Mouse (Mus musculus): ENCODE data around the gene Musk. TPM values are rescaled to one million over a fixed set of nuclear protein-coding genes. Genes with fewer than 3 reads are reported as not detected.
"Not testable (repeated sequence)": the region's sequence is repeated elsewhere in the genome, so short reads cannot be mapped to it uniquely, and the experiment has no call there.

The Musk gene
- not detected in 2 replicates for polyA plus RNA-seq (2014; fragmentation: Nextera tagmentation; extraction: Ambion mirVana)

- Histone ChIP-seq H3K9ac (ENCODE audit: low read length) (no peak within 1 kb of the TSS), H3K4me1 (ENCODE audit: control insufficient read depth, insufficient read depth, low read length) (no peaks in the 10 kb centered on the region), H3K36me3 (ENCODE audit: control insufficient read depth, insufficient read depth, low read length) (no peaks in the 10 kb centered on the region), H3K27ac (ENCODE audit: low read depth, low read length) (no peak within 1 kb of the TSS), H3K9me3 (ENCODE audit: control insufficient read depth, low read length) (no peaks in the 10 kb centered on the region), H3K4me3 (ENCODE audit: low read depth, low read length) (no peak within 1 kb of the TSS), H3K4me2 (no peak within 1 kb of the TSS), H3K27me3 (ENCODE audit: control insufficient read depth, insufficient read depth, low read length) (no peaks in the 10 kb centered on the region)
- ATAC-seq (ENCODE audit: low FRiP score), result no peak
- DNase-seq (ENCODE audit: low spot score, missing footprints), result no peak
- WGBS, result 54% methylated on average over 11 of the region's 11 CpGs
Observed at GRCm38 (mm10) chr4:58285687-58286086, at the start of gene Musk. TSS of gene Musk (plus strand) at chr4:58285960.

GRCm38 (mm10) chr4:58240416-58240815 is 45.3 kb upstream of the Musk start:
- H3K4me3 ChIP-seq (ENCODE audit: low read depth, low read length), result no peak overlapping the region
- H3K4me1 ChIP-seq (ENCODE audit: control insufficient read depth, insufficient read depth, low read length), result no peaks in the 10 kb centered on the region
- no peak for DNase-seq (ENCODE audit: low spot score, missing footprints)
- H3K9ac ChIP-seq (ENCODE audit: low read length), result no peak overlapping the region
- ATAC-seq (ENCODE audit: low FRiP score), result no peak
- 82% methylated on average over 7 of the region's 7 CpGs for WGBS
- H3K9me3 ChIP-seq (ENCODE audit: control insufficient read depth, low read length), result no peaks in the 10 kb centered on the region
- no peaks in the 10 kb centered on the region for H3K27me3 ChIP-seq (ENCODE audit: control insufficient read depth, insufficient read depth, low read length)
- H3K36me3 ChIP-seq (ENCODE audit: control insufficient read depth, insufficient read depth, low read length), result no peaks in the 10 kb centered on the region
- no peak overlapping the region for H3K4me2 ChIP-seq
- no peak overlapping the region for H3K27ac ChIP-seq (ENCODE audit: low read depth, low read length)

GRCm38 (mm10) chr4:58245544-58245943 is 40.2 kb upstream of the Musk start:
- H3K9ac ChIP-seq (ENCODE audit: low read length), result no peak overlapping the region
- WGBS, result 88% methylated on average over 1 of the region's 1 CpGs

DNA sequence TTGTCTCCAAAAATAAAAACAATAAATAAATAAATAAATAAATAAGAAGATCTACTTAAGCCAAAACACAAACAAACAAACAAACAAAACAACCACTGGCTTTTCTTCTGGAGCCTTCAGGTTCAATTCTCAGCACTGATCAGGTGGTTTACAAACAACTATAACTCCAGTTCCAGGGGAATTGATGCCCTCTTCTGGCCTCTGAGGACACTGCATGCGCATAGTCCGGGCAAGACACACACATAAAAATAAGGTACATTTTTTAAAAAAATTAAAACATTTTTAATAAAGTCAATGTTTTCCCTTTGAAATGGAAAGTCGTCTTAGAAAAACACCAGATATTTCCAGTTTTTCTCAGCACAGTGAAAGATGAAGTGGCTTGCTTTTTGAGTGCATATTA is 33.4 kb upstream of the Musk start:
- Histone ChIP-seq H3K27me3 (ENCODE audit: control insufficient read depth, insufficient read depth, low read length) (no peaks in the 10 kb centered on the region), H3K4me1 (ENCODE audit: control insufficient read depth, insufficient read depth, low read length) (no peaks in the 10 kb centered on the region), H3K4me2 (no peak overlapping the region), H3K27ac (ENCODE audit: low read depth, low read length) (no peak overlapping the region), H3K4me3 (ENCODE audit: low read depth, low read length) (no peak overlapping the region), H3K36me3 (ENCODE audit: control insufficient read depth, insufficient read depth, low read length) (no peaks in the 10 kb centered on the region), H3K9ac (ENCODE audit: low read length) (no peak overlapping the region), H3K9me3 (ENCODE audit: control insufficient read depth, low read length) (no peaks in the 10 kb centered on the region)
- 90% methylated on average over 3 of the region's 3 CpGs for WGBS
- no peak for ATAC-seq (ENCODE audit: low FRiP score)
- no peak for DNase-seq (ENCODE audit: low spot score, missing footprints)

More at GRCm38 (mm10) chr4:58245544-58245943, 40.2 kb upstream of the Musk start:
- H3K4me1 ChIP-seq (ENCODE audit: control insufficient read depth, insufficient read depth, low read length), result no peaks in the 10 kb centered on the region
- DNase-seq (ENCODE audit: low spot score, missing footprints) (no peak), ATAC-seq (ENCODE audit: low FRiP score) (no peak)
- no peaks in the 10 kb centered on the region for H3K9me3 ChIP-seq (ENCODE audit: control insufficient read depth, low read length)
- H3K4me2 ChIP-seq, result no peak overlapping the region
- H3K36me3 ChIP-seq (ENCODE audit: control insufficient read depth, insufficient read depth, low read length), result no peaks in the 10 kb centered on the region
- no peak overlapping the region for H3K27ac ChIP-seq (ENCODE audit: low read depth, low read length)
- no peak overlapping the region for H3K4me3 ChIP-seq (ENCODE audit: low read depth, low read length)
- no peaks in the 10 kb centered on the region for H3K27me3 ChIP-seq (ENCODE audit: control insufficient read depth, insufficient read depth, low read length)

- Histone ChIP-seq H3K36me3 (ENCODE audit: control insufficient read depth, insufficient read depth, low read length) (no peaks in the 10 kb centered on the region), H3K4me2 (no peak overlapping the region), H3K4me1 (ENCODE audit: control insufficient read depth, insufficient read depth, low read length) (no peaks in the 10 kb centered on the region), H3K27me3 (ENCODE audit: control insufficient read depth, insufficient read depth, low read length) (no peaks in the 10 kb centered on the region), H3K27ac (ENCODE audit: low read depth, low read length) (no peak overlapping the region), H3K4me3 (ENCODE audit: low read depth, low read length) (no peak overlapping the region), H3K9me3 (ENCODE audit: control insufficient read depth, low read length) (no peaks in the 10 kb centered on the region), H3K9ac (ENCODE audit: low read length) (no peak overlapping the region)
- no peak for ATAC-seq (ENCODE audit: low FRiP score)
- DNase-seq (ENCODE audit: low spot score, missing footprints), result peak; percentile 89
- WGBS, result 45% methylated on average over 5 of the region's 5 CpGs
Observed at GRCm38 (mm10) chr4:58253410-58253809, 32.4 kb upstream of the Musk start.

DNA sequence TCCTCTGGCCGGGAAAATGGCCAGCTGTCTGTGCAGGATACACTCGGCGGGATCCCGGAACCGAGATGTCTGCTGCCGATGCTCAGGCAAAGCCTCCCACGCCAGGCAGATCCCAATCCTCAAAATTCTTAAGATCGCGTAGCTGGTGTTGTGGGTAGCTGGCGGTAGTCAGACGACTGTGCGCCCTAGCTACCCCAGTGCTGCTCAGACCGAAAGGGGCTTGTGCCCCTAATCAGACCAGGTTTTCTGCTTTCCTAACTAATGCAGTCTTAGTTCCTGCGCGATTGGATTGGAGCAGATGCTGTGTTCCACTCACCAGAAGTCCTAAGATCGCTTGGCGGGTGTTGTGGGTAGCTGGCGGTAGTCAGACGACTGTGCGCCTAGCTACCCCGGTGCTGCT is 25.0 kb upstream of the Musk start:
- not testable (repeated sequence) for ATAC-seq (ENCODE audit: low FRiP score)

DNA sequence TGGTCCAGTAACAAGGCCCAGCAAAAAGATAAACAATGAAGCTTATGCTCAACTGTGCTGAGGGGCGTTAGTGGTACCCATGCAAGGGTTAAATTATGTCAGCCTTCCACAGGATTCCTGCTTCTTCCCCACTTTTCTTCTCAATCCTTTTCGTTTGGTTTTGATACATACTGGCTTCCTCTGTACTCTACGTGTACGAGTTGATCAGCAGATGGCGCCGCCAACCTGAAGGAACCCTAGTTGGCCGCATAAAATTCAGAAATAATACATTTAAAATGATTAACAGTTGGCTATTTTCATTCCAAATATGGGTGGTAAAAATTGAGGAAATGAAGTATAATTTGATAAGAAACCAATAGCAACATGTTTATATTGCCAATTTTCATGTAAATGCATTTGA is 19.5 kb upstream of the Musk start:
- no peaks in the 10 kb centered on the region for H3K9me3 ChIP-seq (ENCODE audit: control insufficient read depth, low read length)
- 64% methylated on average over 7 of the region's 7 CpGs for WGBS
- H3K9ac ChIP-seq (ENCODE audit: low read length), result no peak overlapping the region
- ATAC-seq (ENCODE audit: low FRiP score) (no peak), DNase-seq (ENCODE audit: low spot score, missing footprints) (no peak)
- no peaks in the 10 kb centered on the region for H3K27me3 ChIP-seq (ENCODE audit: control insufficient read depth, insufficient read depth, low read length)
- H3K36me3 ChIP-seq (ENCODE audit: control insufficient read depth, insufficient read depth, low read length), result no peaks in the 10 kb centered on the region
- H3K27ac ChIP-seq (ENCODE audit: low read depth, low read length), result no peak overlapping the region
- H3K4me2 ChIP-seq, result no peak overlapping the region
- H3K4me1 ChIP-seq (ENCODE audit: control insufficient read depth, insufficient read depth, low read length), result no peaks in the 10 kb centered on the region
- no peak overlapping the region for H3K4me3 ChIP-seq (ENCODE audit: low read depth, low read length)

More for the DNA sequence above, 25.0 kb upstream of the Musk start:
- not testable (repeated sequence) for H3K4me3 ChIP-seq (ENCODE audit: low read depth, low read length); H3K9ac ChIP-seq (ENCODE audit: low read length); H3K4me2 ChIP-seq; H3K9me3 ChIP-seq (ENCODE audit: control insufficient read depth, low read length); H3K27ac ChIP-seq (ENCODE audit: low read depth, low read length); H3K36me3 ChIP-seq (ENCODE audit: control insufficient read depth, insufficient read depth, low read length); H3K27me3 ChIP-seq (ENCODE audit: control insufficient read depth, insufficient read depth, low read length); H3K4me1 ChIP-seq (ENCODE audit: control insufficient read depth, insufficient read depth, low read length); DNase-seq (ENCODE audit: low spot score, missing footprints)
- WGBS, result 90% methylated on average over 21 of the region's 21 CpGs

GRCm38 (mm10) chr4:58268897-58269542 is 16.7 kb upstream of the Musk start:
- ATAC-seq (ENCODE audit: low FRiP score) (no peak), DNase-seq (ENCODE audit: low spot score, missing footprints) (no peak)
- Histone ChIP-seq H3K4me1 (ENCODE audit: control insufficient read depth, insufficient read depth, low read length) (no peaks in the 10 kb centered on the region), H3K4me2 (no peak overlapping the region), H3K9me3 (ENCODE audit: control insufficient read depth, low read length) (no peaks in the 10 kb centered on the region), H3K9ac (ENCODE audit: low read length) (no peak overlapping the region), H3K4me3 (ENCODE audit: low read depth, low read length) (no peak overlapping the region), H3K36me3 (ENCODE audit: control insufficient read depth, insufficient read depth, low read length) (no peaks in the 10 kb centered on the region), H3K27ac (ENCODE audit: low read depth, low read length) (no peak overlapping the region), H3K27me3 (ENCODE audit: control insufficient read depth, insufficient read depth, low read length) (no peaks in the 10 kb centered on the region)
- 82% methylated on average over 4 of the region's 4 CpGs for WGBS

DNA sequence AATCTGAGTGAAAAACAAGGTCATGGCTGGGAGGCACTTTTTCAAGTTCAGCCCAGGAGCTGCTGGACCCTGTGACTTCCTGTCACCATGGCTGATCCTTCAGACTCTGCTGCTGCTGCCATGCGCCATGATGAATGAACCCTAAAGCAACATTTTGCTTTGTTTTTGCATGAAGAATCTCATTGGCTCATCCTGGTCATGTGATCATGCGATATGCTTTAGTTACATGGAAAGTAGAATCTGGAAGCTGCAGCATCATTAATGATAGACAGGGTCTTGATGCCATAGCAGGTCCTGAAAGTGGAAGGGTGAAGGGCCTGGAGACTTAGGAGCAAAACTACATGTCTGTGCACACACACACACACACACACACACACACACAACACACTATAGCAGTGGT is 15.8 kb upstream of the Musk start:
- 92% methylated on average over 2 of the region's 2 CpGs for WGBS

More for the DNA sequence above, 15.8 kb upstream of the Musk start:
- no peak for DNase-seq (ENCODE audit: low spot score, missing footprints)
- H3K27me3 ChIP-seq (ENCODE audit: control insufficient read depth, insufficient read depth, low read length), result no peaks in the 10 kb centered on the region
- no peak overlapping the region for H3K4me3 ChIP-seq (ENCODE audit: low read depth, low read length)
- H3K9me3 ChIP-seq (ENCODE audit: control insufficient read depth, low read length), result no peaks in the 10 kb centered on the region
- ATAC-seq (ENCODE audit: low FRiP score), result no peak
- H3K9ac ChIP-seq (ENCODE audit: low read length), result no peak overlapping the region
- no peak overlapping the region for H3K4me2 ChIP-seq
- no peaks in the 10 kb centered on the region for H3K4me1 ChIP-seq (ENCODE audit: control insufficient read depth, insufficient read depth, low read length)
- no peaks in the 10 kb centered on the region for H3K36me3 ChIP-seq (ENCODE audit: control insufficient read depth, insufficient read depth, low read length)
- H3K27ac ChIP-seq (ENCODE audit: low read depth, low read length), result no peak overlapping the region
